Mouse (Mus musculus): ENCODE data around the gene Qsox1.

The Qsox1 gene

GRCm38 (mm10) chr1:155747911-155748310 lies 64.8 kb downstream of the Qsox1 start:
- DNase-seq (ENCODE audit: low spot score in 2 of 2) = no peak

- no peak for DNase-seq (ENCODE audit: low spot score in 2 of 2)
Observed at GRCm38 (mm10) chr1:155747011-155747410, 65.7 kb downstream of the Qsox1 start.

DNA sequence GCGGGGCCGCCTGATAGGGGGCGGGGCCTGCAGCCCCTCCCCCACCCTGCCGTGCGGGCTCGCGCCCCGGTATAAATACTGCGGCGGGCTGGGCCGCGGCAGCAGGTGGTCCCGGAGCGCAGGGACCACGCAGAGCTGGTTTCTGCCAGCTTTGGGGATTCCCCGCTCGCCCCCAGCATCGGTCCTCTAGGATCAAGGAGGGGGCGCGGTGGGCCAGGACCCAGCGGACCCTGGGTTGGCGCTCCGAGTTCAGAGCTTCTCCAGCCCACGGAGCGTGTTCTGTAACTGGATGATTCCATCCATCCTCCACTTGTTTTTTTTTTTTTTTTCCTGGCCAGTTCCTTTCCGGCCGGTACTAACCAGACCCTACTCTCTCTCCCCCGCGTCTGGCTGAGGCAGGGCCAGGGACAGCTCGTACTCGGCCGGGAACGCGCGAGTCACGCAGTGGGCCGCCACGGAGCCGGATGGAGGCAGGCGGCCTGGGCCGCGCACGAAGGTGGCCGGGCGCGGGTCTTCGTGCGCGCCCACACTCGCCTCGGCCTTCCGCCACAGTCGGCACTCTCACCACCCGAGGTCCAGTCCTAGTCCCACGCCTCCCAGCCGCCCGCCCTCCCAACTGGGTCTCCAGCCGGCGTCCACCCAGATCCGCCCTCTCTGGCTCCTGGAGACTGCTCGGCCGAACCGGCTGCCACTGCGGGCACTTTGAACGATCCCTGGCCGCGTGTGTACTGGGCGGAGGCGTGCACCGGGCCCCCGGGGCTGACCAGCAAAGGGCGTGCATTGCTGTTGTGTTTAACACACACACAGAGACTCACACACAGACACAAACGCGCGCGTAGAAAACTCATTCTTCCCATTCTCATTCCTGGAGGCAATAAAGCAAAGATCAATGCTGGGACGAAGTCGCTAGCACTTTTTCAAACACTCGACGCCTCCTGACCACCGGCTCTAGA lies 70.0 kb downstream of the Qsox1 start:
- peak in 1 of 2 experiments; percentile 31 for DNase-seq (ENCODE audit: low spot score in 2 of 2)

DNA sequence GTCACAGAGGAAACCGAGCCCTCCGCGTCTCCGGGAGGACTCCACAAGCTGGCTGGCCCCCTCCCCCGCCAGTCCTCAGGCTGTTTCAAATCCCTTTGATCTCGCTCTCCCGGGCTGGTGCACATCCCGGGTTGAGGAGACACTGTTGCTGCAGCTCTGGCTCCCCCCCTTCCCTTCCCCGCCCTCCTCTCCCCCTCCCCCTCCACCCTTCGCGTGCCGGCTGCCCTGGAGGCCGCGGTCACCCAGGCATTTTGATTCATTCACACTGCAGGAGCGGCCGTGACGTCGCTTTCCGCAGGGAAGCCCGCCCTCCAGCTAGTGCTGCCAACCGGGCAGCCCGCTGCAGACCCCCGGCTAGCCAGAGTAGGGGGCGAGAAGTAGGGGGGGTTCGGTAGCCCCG lies 70.7 kb downstream of the Qsox1 start:
- no peak for DNase-seq (ENCODE audit: low spot score in 2 of 2)

DNA sequence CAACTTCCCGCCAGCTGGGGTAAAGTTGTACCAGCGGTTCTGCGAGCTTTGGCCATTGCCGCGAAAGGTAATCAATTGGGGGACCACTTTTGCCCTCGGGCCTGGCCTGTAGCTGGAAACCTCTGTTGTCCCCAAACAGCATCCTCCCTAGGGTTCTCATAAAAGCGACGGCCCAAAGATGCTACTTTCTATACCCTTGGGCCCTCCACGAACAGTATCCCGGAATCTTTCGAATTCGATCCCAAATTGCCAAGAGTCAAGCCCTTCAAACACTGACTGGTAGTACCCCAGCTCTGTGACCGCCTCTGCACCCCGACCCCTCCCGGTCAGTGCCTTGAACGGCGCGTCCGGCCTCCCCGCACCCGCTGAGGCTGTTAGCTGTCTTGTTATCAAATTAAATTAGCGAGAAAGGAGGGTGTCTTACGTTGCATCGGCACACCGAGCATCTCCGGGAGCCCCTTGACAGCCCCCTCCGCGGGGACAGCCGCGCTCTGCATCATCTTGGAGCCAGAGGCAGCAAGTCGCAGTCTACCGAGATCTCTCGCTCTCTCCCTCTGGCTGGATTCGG lies 71.2 kb downstream of the Qsox1 start:
- DNase-seq (ENCODE audit: low spot score in 2 of 2) = no peak

GRCm38 (mm10) chr1:155740622-155741377 lies 71.9 kb downstream of the Qsox1 start:
- no peak for DNase-seq (ENCODE audit: low spot score in 2 of 2)

DNA sequence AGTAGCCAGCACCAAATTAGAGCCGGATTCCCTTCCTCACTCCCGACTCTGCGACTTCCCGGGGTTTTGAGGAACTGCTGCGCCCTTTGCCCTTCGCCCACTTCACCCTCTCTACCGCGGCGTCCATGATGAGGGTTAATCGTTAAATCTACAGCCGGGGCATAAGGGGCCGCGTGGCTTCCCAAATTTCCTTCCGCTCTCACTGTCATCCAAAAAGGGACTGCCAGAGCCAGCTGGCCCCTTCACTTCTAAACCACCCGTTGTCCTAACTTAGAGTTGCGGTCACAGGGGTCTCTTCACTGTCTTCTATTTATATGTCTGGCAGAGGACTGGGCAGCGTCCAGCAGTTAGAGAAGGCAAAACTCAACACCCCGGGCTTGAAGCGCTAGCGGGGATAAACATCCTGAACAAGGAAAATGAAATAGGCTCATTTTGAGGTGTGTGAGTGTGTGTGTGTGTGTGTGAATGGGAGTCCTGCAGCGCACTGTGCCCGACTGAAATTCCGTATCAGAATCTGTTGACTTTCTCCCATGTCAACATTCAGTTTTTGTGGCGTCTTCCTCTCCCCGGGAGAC lies 74.8 kb downstream of the Qsox1 start:
- DNase-seq (ENCODE audit: low spot score in 2 of 2) = no peak

DNA sequence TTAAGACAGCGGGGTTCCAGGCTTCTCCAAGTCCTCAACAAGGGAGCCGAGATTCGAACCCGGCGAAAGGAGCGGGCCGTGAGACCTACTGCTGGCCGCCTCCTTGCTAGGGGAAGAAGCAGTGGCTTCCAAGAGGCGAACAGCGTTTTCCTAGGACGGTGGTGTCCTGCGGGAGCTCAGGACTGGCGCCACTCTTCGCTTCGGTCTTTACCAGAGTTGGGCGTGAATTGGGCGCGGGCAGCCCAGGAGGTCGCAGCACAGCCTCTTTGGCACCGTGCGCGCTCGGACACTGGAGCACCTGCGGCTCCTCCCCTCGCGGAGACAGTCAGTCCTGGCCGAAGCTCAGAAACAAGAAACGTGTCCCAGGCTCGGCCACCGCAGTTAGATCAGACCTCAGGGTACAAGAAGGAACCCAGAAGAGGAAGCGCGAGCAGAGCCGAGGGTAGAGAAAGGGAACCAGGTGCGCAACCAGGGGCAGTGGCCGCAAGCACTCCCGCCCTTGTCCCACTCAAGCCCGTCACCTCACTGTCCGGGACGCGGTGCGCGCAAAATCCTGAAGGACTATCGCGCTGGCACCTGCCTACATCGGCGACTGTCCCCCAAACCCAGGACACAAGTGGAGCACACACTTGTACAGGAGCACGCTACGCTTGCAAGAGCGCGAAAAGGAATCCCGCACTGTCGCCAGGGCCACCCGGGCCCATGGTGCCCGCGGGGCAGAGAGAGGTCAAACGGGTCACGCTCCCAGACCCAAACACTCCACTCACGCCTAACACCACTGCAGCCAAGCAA lies 75.5 kb downstream of the Qsox1 start:
- DNase-seq (ENCODE audit: low spot score in 2 of 2) = no peak

GRCm38 (mm10) chr1:155736096-155736825 lies 76.4 kb downstream of the Qsox1 start:
- no peak for DNase-seq (ENCODE audit: low spot score in 2 of 2)

DNA sequence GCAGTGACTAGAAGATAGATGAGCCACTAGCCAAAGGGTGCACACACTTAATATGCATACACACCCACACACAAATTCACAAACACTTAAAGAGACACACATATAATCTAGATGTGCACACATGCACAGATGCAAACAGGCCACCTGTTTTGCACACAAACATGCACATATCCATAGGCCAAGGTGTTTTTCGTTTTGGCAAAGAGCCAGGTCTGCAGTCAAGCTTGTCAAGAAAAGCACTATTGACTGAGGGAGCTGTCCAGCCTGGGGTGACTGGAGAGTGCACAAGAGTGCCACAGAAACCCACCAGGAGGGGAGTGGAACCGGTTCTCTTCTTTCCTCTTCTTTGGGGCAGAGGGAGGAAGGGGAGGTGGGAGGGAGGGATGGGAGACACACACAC lies 81.5 kb downstream of the Qsox1 start:
- no peak for DNase-seq (ENCODE audit: low spot score in 2 of 2)

DNA sequence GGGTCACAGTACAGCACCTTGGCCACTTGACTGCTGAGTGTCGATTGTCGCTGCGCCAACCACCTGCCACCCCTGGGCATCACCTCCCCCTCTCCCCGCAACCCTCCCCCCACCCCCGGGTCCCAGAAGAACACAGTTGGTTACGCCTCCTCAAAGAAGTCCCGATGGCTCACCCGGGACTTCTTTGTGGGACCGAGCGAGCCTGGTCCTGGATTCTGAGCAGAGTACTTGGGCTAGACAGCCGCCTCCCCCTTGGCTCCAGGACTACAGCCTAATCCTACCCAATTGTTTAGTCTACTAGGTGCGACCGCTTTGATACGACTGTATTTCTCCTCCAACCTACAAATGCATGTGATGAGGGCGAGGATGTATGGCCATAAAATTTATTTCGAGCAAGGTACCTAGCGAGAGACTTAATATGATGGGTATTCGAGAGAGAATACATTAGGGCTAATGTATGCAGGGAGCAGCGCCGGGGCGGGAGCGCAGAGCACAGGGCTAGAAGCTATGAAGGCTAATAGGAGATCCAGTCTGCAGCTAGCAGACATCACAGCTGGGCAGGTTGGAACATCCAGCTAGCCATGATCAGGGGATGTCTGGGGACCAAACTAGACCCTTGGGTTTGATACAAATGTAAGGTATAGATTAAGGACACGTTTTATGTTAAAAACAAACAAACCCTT lies 83.4 kb downstream of the Qsox1 start:
- no peak for DNase-seq (ENCODE audit: low spot score in 2 of 2)

GRCm38 (mm10) chr1:155727830-155728229 lies 84.9 kb downstream of the Qsox1 start:
- no peak for DNase-seq (ENCODE audit: low spot score in 2 of 2)
